Mouse (Mus musculus): Measurements from ENCODE around the gene Naif1. TPM values are rescaled to one million over a fixed set of nuclear protein-coding genes. Genes with fewer than 3 reads are reported as not detected.

Gene Naif1
- polyA plus RNA-seq, 1 experiment from 2014 or later: 6.4 TPM

DNA sequence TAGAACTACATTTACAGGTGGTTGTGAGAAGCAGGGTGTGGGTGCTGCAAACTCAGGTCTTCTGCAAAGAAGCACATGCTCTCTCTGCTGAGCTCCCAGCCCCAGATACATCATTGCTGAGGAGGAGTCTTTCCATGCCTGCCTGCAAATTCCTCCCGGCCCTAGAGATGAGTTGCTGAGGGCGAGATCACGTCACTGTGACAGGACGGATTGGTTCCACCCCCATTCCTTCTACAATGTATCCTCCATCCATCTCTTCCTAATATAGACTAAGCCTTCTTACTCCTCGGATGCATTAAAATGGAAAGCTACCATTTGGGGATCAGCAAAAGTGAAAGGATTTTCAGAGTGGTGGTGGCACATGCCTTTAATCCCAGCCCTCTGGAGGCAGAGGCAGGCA is 24.7 kb upstream of the Naif1 start:
- Histone ChIP-seq H3K27me3 (ENCODE audit: control insufficient read depth, insufficient read depth, low read length) (no peaks in the 10 kb centered on the region), H3K4me3 (ENCODE audit: low read depth, low read length) (no peak overlapping the region), H3K9me3 (ENCODE audit: control insufficient read depth, low read length) (no peaks in the 10 kb centered on the region), H3K4me1 (ENCODE audit: control insufficient read depth, insufficient read depth, low read length) (peaks cover 37% of the 10 kb centered on the region), H3K4me2 (no peak overlapping the region), H3K36me3 (ENCODE audit: control insufficient read depth, insufficient read depth, low read length) (peaks cover 6% of the 10 kb centered on the region), H3K9ac (ENCODE audit: low read length) (no peak overlapping the region), H3K27ac (ENCODE audit: low read depth, low read length) (no peak overlapping the region)
- no peak for ATAC-seq (ENCODE audit: low FRiP score)
- peak; percentile 26 for DNase-seq (ENCODE audit: low spot score, missing footprints)
- 83% methylated on average over 5 of the region's 5 CpGs for WGBS

DNA sequence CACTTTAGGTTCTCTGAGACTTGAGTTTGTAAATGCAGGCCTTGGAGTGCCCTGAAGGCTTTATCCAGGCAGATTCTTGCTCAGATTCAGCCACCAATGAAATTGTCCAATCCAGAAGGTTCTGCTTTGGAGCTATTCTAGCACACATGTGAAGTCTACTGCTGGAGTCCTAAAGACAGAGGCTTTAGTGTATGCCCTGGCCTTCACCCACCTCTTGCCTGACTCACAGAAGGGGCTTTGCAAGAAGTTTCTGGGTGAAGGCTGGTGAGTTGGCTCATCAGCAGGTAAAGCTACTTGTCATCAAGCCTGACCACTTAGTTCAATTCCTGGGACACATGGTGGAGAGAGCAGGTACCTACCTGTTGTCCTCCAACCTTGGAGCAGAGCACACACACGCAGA is 24.1 kb upstream of the Naif1 start:
- 100% methylated on average over 1 of the region's 1 CpGs for WGBS
- Histone ChIP-seq H3K4me3 (ENCODE audit: low read depth, low read length) (no peak overlapping the region), H3K4me2 (no peak overlapping the region), H3K4me1 (ENCODE audit: control insufficient read depth, insufficient read depth, low read length) (peaks cover 38% of the 10 kb centered on the region), H3K27ac (ENCODE audit: low read depth, low read length) (no peak overlapping the region), H3K27me3 (ENCODE audit: control insufficient read depth, insufficient read depth, low read length) (no peaks in the 10 kb centered on the region), H3K9me3 (ENCODE audit: control insufficient read depth, low read length) (no peaks in the 10 kb centered on the region), H3K36me3 (ENCODE audit: control insufficient read depth, insufficient read depth, low read length) (peaks cover 2% of the 10 kb centered on the region; the same call in 1 of the 2 replicates), H3K9ac (ENCODE audit: low read length) (no peak overlapping the region)
- DNase-seq (ENCODE audit: low spot score, missing footprints) (peak; percentile 51), ATAC-seq (ENCODE audit: low FRiP score) (no peak)

DNA sequence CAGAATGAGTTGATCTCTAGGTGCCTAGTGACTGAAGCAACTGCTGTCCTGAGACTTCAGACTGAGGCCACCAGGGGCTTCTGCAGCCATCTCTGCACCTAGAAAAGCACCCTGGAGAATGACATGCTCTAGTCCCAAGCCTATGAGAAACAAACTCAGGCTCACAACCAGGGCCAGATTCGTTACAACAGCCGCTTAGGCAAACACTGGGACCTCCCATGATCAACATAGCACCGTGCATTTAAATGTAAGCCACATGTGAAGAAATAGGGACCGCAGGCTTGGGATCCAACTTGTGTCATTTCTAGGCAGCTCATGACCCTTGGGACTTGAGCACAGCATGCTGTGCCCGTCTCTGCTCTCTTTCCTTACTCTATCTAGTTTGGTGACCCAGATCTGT is 22.5 kb upstream of the Naif1 start:
- no peak overlapping the region for H3K9ac ChIP-seq (ENCODE audit: low read length)
- peaks cover 43% of the 10 kb centered on the region for H3K4me1 ChIP-seq (ENCODE audit: control insufficient read depth, insufficient read depth, low read length)
- no peaks in the 10 kb centered on the region for H3K27me3 ChIP-seq (ENCODE audit: control insufficient read depth, insufficient read depth, low read length)
- H3K4me3 ChIP-seq (ENCODE audit: low read depth, low read length): no peak overlapping the region
- no peaks in the 10 kb centered on the region for H3K9me3 ChIP-seq (ENCODE audit: control insufficient read depth, low read length)
- no peak for ATAC-seq (ENCODE audit: low FRiP score)
- no peaks in the 10 kb centered on the region for H3K36me3 ChIP-seq (ENCODE audit: control insufficient read depth, insufficient read depth, low read length)
- no peak overlapping the region for H3K4me2 ChIP-seq
- peak; percentile 78 for DNase-seq (ENCODE audit: low spot score, missing footprints)
- no peak overlapping the region for H3K27ac ChIP-seq (ENCODE audit: low read depth, low read length)
- 72% methylated on average over 5 of the region's 5 CpGs for WGBS

DNA sequence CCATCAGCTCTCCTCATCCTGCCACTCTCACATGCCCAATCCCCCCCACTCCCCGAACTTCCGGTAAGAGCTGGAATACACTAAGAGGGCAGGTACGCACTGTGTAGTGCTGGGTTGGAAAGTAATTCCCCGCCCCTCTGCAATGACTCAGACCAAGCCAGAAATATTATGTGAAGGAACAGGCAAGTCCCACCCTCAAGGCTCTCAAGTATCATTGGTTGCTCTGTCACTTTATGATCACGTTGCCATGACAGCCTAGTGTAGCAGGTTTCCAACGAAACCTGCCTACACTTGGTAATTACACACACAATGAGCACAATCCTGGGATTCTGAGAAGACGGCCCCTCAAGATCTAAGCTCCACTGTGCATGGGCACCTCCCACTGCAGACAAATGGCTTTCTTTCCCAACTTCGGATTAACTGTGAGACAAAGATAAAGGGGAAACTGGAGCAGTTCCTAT is 22.0 kb upstream of the Naif1 start:
- Histone ChIP-seq H3K36me3 (ENCODE audit: control insufficient read depth, insufficient read depth, low read length) (no peaks in the 10 kb centered on the region), H3K9ac (ENCODE audit: low read length) (peak overlapping the region; percentile 21; the same call in 1 of the 2 replicates), H3K27me3 (ENCODE audit: control insufficient read depth, insufficient read depth, low read length) (no peaks in the 10 kb centered on the region), H3K4me1 (ENCODE audit: control insufficient read depth, insufficient read depth, low read length) (peaks cover 39% of the 10 kb centered on the region), H3K4me3 (ENCODE audit: low read depth, low read length) (no peak overlapping the region), H3K4me2 (peak overlapping the region; percentile 79), H3K9me3 (ENCODE audit: control insufficient read depth, low read length) (no peaks in the 10 kb centered on the region), H3K27ac (ENCODE audit: low read depth, low read length) (0 out of 2 replicates have a peak overlapping the region, but pooled peaks have one; percentile 33)
- WGBS: 54% methylated on average over 8 of the region's 8 CpGs
- DNase-seq (ENCODE audit: low spot score, missing footprints) (peak; percentile 77), ATAC-seq (ENCODE audit: low FRiP score) (no peak)

DNA sequence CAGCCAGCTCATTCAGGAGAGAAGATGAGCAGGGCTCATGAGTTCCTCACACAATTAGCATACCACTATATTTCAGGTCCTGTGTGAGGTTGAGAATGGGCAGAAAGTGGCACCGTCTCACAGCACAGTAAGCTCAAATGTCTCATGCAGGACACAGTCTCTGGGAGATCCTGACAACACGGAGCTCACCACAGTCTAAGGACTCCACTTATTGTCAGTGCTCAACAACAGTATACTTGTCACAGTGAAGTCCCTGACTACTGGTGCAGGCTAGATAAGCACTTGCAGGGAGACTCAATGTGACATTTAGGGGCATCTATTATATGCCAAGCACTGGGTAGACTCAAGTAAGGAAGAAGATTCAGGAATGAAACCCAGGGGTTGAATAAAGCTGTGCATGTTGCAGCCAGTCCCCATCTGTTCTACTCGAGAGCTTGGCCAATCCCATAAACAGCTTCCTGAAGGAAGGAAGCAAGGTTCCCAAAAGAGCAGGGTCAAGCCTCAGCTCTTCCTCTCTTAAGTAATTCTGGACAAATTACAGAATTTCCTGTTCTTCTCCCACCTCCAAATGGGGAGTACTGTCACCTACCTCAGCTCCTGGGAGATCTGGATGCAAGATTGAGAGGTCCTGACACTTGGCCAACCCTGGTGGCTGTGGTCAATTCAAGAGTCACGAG is 20.9 kb upstream of the Naif1 start:
- Histone ChIP-seq H3K9me3 (ENCODE audit: control insufficient read depth, low read length) (no peaks in the 10 kb centered on the region), H3K9ac (ENCODE audit: low read length) (no peak overlapping the region), H3K4me3 (ENCODE audit: low read depth, low read length) (no peak overlapping the region; the same call in 1 of the 2 replicates), H3K4me2 (peak overlapping the region; percentile 79; the same call in 1 of the 2 replicates), H3K27me3 (ENCODE audit: control insufficient read depth, insufficient read depth, low read length) (no peaks in the 10 kb centered on the region), H3K36me3 (ENCODE audit: control insufficient read depth, insufficient read depth, low read length) (no peaks in the 10 kb centered on the region), H3K27ac (ENCODE audit: low read depth, low read length) (no peak overlapping the region), H3K4me1 (ENCODE audit: control insufficient read depth, insufficient read depth, low read length) (peaks cover 33% of the 10 kb centered on the region)
- WGBS: 82% methylated on average over 4 of the region's 4 CpGs
- ATAC-seq (ENCODE audit: low FRiP score) (no peak), DNase-seq (ENCODE audit: low spot score, missing footprints) (peak; percentile 59)

DNA sequence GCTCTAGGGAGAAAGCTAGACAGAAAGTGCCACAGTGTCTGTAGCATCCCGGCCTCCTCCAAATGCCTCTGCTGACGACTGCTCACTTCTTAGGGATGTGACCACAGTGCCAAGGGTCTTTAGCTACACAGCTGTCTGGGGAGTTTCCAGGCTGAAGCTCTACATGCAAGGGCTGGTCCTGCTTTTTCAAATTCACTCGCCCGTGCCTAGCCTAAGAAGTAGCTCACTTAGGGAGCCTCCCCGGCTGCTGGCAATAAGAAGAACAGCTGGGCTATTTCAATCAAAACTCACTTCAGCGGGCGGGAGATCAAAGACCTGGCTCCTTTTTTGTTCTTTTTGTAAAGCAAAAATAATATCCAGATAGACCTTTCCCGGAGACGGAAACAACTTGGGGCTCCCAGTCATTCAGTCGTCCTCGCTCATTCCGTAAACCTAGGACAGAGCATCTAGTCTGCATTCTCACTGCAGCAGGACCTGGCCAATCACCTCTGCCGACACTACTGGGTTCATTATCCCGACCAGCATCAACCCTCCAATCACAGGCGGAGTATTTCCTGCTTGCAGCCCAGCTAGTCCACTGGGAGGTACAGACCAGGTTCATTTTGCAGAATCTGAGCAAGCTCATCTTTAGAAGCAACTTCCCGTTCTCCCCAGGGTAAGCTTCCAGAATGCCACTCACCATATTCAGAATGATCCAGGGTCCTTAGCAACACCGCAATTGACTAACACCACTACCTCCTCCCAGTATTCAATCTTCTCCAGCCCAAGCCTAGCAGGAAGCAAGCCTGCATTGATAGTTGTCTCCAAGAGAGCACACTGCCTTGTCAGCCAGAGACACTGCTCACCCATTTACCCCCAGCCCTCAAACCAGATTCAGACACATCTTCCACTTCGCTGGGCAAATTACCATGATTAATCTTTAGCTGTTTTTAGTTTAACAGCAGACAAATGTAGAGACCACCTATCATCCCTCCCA is 19.3 kb upstream of the Naif1 start:
- H3K27me3 ChIP-seq (ENCODE audit: control insufficient read depth, insufficient read depth, low read length): no peaks in the 10 kb centered on the region
- ATAC-seq (ENCODE audit: low FRiP score): peak; percentile 96
- H3K4me2 ChIP-seq: peak overlapping the region; percentile 79
- peaks cover 29% of the 10 kb centered on the region for H3K4me1 ChIP-seq (ENCODE audit: control insufficient read depth, insufficient read depth, low read length)
- no peaks in the 10 kb centered on the region for H3K36me3 ChIP-seq (ENCODE audit: control insufficient read depth, insufficient read depth, low read length)
- H3K27ac ChIP-seq (ENCODE audit: low read depth, low read length): peak overlapping the region; percentile 74
- peak overlapping the region; percentile 44 for H3K4me3 ChIP-seq (ENCODE audit: low read depth, low read length)
- H3K9me3 ChIP-seq (ENCODE audit: control insufficient read depth, low read length): no peaks in the 10 kb centered on the region
- peak; percentile 98 for DNase-seq (ENCODE audit: low spot score, missing footprints)
- 8% methylated on average over 18 of the region's 18 CpGs for WGBS
- H3K9ac ChIP-seq (ENCODE audit: low read length): peak overlapping the region; percentile 63

DNA sequence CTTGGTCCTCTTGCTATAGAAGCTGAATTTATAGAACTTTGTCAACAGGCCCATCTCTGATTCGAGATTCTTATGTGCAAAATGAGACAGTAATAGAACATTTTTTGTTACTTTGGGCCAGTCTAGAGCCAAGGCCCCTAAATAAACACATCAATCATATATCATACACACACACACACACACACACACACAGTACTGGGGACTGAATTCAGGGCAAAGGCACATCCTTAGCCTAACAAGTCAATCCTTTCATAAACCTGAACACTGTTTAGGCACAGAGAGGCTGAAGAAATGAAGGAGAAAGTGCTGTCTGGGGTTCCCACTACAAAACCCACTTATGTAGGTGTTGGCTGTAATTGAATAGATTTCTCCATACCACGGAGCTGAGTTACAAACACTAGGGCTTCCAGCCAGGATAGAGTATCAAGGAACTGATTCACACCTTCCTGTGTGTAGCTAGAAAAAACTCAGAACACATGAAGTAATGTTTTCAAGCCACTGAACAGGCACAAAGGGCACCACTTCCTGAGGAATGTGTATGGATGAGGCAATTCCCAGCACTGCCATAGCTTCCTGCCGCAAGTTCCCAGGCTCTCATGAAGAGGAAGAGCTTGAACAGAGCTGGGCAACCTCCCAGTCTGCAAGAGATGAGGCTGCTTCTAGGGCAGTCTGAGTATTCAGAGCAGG is 13.4 kb upstream of the Naif1 start:
- 66% methylated on average over 3 of the region's 3 CpGs for WGBS
- Histone ChIP-seq H3K27me3 (ENCODE audit: control insufficient read depth, insufficient read depth, low read length) (no peaks in the 10 kb centered on the region), H3K4me3 (ENCODE audit: low read depth, low read length) (no peak overlapping the region), H3K4me2 (no peak overlapping the region), H3K4me1 (ENCODE audit: control insufficient read depth, insufficient read depth, low read length) (peaks cover 16% of the 10 kb centered on the region), H3K27ac (ENCODE audit: low read depth, low read length) (no peak overlapping the region), H3K36me3 (ENCODE audit: control insufficient read depth, insufficient read depth, low read length) (no peaks in the 10 kb centered on the region), H3K9ac (ENCODE audit: low read length) (no peak overlapping the region), H3K9me3 (ENCODE audit: control insufficient read depth, low read length) (no peaks in the 10 kb centered on the region)
- ATAC-seq (ENCODE audit: low FRiP score): no peak
- peak; percentile 84 for DNase-seq (ENCODE audit: low spot score, missing footprints)

DNA sequence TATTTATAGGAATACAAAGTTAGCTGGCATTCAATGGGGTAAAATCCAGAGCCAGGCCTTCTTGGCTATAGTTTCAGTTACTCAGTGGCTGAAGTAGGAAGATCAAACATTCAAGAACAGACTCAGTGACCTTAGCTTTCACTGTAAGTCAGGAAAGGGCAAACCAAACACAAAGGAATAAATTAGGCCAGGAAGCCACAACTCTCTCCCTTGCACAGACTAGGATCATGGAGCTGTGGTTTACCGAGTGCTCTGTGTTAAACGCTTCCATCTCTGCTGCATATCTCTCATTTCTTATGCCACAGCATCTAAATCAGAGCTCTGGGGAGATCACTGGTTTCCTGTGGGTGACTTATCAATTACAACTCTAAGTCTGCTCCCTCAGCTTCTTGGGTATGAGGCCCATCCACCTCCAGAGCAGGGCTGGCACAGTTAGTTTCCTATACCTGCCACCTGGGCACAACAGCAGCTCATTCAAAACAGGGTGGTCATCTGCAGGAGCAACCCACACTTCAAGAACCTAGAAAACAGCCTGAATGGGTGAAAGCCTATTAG is 12.6 kb upstream of the Naif1 start:
- 47% methylated on average over 2 of the region's 2 CpGs for WGBS
- H3K4me1 ChIP-seq (ENCODE audit: control insufficient read depth, insufficient read depth, low read length): peaks cover 16% of the 10 kb centered on the region

More for the DNA sequence above, 12.6 kb upstream of the Naif1 start:
- ATAC-seq (ENCODE audit: low FRiP score) (no peak), DNase-seq (ENCODE audit: low spot score, missing footprints) (peak; percentile 60)
- no peaks in the 10 kb centered on the region for H3K36me3 ChIP-seq (ENCODE audit: control insufficient read depth, insufficient read depth, low read length)
- H3K4me3 ChIP-seq (ENCODE audit: low read depth, low read length): no peak overlapping the region
- H3K9ac ChIP-seq (ENCODE audit: low read length): no peak overlapping the region
- H3K4me2 ChIP-seq: no peak overlapping the region
- no peak overlapping the region for H3K27ac ChIP-seq (ENCODE audit: low read depth, low read length)
- no peaks in the 10 kb centered on the region for H3K27me3 ChIP-seq (ENCODE audit: control insufficient read depth, insufficient read depth, low read length)
- no peaks in the 10 kb centered on the region for H3K9me3 ChIP-seq (ENCODE audit: control insufficient read depth, low read length)

Data from midbrain, embryonic 11.5 days (tissue).